Mouse (Mus musculus): Measurements from ENCODE around the gene Manbal.

Gene Manbal

GRCm38 (mm10) chr2:157366762-157367161 lies 632 bp upstream of the Manbal start:
- no peak for DNase-seq (ENCODE audit: low read depth, low spot score)

- no peak for DNase-seq (ENCODE audit: low read depth, low spot score)
Observed at GRCm38 (mm10) chr2:157367991-157368390, 597 bp downstream of the Manbal start.

DNA sequence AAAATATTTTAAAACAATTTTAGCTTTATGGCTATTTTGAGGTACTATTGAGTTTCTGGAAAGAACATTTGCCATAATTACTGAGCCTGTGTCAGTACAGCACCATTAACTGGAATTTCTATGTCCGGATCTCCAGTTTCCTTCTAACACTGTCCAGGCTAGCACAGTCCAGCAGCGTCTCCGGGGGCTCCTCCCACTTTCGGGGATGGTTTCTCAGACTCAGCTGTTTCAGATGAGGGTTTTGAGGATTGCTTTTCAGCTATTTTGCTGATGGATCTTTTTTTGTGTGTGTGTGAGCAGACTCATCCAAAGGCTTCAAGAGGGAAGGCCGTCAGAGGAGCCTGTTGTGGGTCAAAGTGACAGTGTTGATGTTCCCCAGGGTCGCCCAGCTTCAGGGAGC lies 4.3 kb downstream of the Manbal start:
- DNase-seq (ENCODE audit: low read depth, low spot score) = no peak

GRCm38 (mm10) chr2:157373681-157374080 lies 6.3 kb downstream of the Manbal start:
- DNase-seq (ENCODE audit: low read depth, low spot score) = peak; percentile 53

DNA sequence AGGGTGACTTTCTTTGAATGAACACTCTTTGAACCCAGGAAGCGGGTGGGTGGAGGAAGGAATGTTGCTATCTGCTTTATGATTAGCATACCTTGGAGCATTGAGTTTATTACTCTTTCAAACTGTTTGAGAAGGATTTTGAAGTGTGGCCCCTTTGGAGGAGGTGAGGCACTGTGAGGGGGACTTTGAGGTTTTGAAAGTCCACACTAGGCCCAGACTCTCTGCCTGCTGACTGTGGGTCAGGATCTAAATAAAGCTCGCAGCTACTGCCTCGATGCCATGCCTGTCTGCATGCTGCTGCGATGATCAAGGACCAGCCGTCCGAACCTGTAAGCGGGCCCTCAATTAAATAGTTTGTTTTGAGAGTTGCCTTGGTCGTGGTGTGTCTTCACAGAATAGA lies 7.7 kb downstream of the Manbal start:
- DNase-seq (ENCODE audit: low read depth, low spot score) = no peak

- DNase-seq (ENCODE audit: low read depth, low spot score) = peak; percentile 99
Observed at GRCm38 (mm10) chr2:157375794-157376757, 8.7 kb downstream of the Manbal start.

- peak; percentile 59 for DNase-seq (ENCODE audit: low read depth, low spot score)
Observed at GRCm38 (mm10) chr2:157376995-157377394, 9.6 kb downstream of the Manbal start.

GRCm38 (mm10) chr2:157384836-157385235 lies 17.4 kb downstream of the Manbal start:
- no peak for DNase-seq (ENCODE audit: low read depth, low spot score)

GRCm38 (mm10) chr2:157388901-157389590 lies 21.7 kb downstream of the Manbal start:
- DNase-seq (ENCODE audit: low read depth, low spot score) = peak; percentile 77

DNA sequence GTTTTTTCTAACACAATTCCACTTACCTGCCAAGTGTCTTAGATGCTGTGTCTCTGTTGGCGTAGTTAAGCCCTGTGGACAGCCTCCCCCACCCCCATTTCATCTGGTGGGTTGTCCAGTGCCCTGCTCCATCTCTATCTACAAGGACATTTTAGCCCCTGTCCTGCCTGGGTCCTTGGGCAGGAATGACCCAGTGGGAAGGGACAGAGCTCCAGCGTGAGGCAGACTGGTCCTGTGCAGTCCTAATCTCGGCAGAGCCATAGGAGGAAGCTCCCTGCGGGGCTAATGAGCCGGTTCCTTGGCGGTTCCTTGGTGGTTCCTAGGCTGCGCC lies 22.2 kb downstream of the Manbal start:
- no peak for DNase-seq (ENCODE audit: low read depth, low spot score)

GRCm38 (mm10) chr2:157392331-157392730 lies 24.9 kb downstream of the Manbal start:
- peak; percentile 60 for DNase-seq (ENCODE audit: low read depth, low spot score)

DNA sequence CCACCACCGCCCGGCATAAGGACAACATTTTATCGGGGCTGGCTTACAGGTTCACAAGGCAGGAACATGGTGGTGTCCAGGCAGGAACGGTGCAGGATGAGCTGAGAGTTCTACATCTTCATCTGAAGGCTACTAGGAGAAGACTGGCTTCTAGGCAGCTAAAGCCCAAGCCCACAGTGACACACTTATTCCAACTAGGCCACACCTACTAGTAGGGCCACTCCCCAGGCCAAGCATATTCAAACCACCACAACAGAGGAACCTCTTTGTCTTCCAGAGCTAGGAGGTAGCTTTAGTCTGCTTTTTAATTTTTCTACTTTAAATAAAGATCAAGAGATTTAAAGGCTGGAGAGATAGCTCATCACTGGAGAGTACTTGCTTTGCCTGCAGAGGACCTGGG lies 26.2 kb downstream of the Manbal start:
- peak; percentile 73 for DNase-seq (ENCODE audit: low read depth, low spot score)

GRCm38 (mm10) chr2:157394868-157395267 lies 27.5 kb downstream of the Manbal start:
- peak; percentile 51 for DNase-seq (ENCODE audit: low read depth, low spot score)

- no peak for DNase-seq (ENCODE audit: low read depth, low spot score)
Observed at GRCm38 (mm10) chr2:157395371-157395770, 28.0 kb downstream of the Manbal start.

- DNase-seq (ENCODE audit: low read depth, low spot score) = peak; percentile 57
Observed at GRCm38 (mm10) chr2:157395960-157396359, 28.6 kb downstream of the Manbal start.

DNA sequence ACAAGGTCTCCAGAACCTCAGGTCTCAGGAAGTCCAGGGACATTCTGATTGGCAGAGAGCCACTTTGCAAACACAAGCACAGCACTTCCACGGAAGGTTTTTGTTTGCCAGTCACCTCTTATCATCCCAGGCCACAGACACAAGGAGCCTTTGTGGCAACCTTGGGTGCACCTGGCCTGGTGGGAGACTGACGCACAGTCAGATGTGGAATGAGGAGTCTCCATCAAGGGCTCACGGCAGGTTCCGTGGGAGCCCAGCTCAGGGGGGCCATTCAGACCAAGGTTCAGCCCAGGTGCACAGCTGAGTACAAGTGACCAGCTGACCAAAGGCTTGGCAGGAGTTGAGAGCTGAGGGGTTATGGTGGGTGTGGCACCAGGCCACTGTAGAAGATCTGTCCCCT lies 30.0 kb downstream of the Manbal start:
- DNase-seq (ENCODE audit: low read depth, low spot score) = no peak

- DNase-seq (ENCODE audit: low read depth, low spot score) = peak; percentile 77
Observed at GRCm38 (mm10) chr2:157398539-157398938, 31.1 kb downstream of the Manbal start.

DNA sequence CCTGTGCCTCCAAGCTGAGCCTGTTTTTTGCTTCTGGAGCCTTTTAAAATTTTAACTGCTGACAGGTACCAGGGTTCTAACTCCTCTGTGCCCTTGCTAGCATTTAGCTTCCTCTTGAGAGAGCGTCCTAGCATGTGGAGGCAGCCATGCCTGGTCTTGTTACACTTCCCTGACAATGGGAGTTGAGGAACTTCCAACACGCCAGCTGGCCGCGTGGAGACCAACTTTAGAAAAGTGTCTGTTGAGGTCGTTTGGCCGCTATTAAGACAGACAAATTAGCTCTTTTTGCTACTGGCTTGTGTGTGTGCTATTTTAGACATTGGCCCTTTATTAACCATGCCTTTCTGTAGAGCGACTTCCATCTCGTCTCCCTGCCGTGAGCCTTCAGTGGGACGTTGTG lies 32.4 kb downstream of the Manbal start:
- DNase-seq (ENCODE audit: low read depth, low spot score) = no peak

DNA sequence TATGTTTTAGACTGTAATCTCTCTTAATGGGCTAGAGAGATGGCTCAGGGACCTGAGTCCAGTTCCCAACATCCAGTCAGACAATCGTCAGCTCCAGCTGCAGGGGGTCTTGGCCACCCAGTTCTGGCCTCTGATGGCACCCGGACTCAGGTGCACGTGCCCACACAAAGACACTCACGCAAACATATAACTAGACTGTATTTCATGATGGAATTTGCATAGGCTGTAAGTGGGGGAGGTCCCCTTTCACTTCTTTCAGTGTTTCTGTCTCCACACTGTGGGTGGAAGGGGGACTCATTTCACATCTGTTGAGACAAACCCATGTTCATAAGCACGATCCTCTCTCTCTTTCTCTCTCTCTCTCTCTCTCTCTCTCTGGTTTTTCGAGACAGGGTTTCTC lies 33.1 kb downstream of the Manbal start:
- no peak for DNase-seq (ENCODE audit: low read depth, low spot score)

GRCm38 (mm10) chr2:157401261-157401660 lies 33.9 kb downstream of the Manbal start:
- no peak for DNase-seq (ENCODE audit: low read depth, low spot score)

DNA sequence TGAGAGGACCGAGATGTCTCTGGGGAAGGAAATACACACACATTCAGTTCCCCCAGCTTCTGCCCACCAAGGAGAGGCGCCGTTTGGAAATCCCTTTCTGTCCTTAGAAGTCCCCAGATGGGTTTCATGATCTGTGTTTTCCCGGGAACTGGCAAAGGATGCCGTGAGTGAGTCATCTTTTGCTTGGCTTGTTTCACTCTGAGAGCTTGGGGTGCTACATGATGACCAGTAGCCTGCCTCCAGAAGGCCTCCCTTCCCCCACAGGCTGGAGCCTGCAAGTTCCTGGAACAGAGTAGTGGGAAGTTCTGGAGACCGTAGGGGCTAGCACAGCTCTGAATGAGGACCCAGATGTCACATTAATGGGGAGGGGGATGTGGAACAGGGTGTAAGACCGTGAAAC lies 40.2 kb downstream of the Manbal start:
- DNase-seq (ENCODE audit: low read depth, low spot score) = no peak

- no peak for DNase-seq (ENCODE audit: low read depth, low spot score)
Observed at GRCm38 (mm10) chr2:157409793-157410533, 42.6 kb downstream of the Manbal start.
